Mouse (Mus musculus): ENCODE measurements around the gene Pik3r4.
A peak's percentile ranks its signal among the peaks of the same experiment; 100 is the strongest.
"Not testable (repeated sequence)": the region's sequence is repeated elsewhere in the genome, so short reads cannot be mapped to it uniquely, and the experiment has no call there.

Pik3r4 gene

GRCm38 (mm10) chr9:105642460-105643371 lies at the start of gene Pik3r4:
TSS of gene Pik3r4 (plus strand) at chr9:105642978.
- DNase-seq (ENCODE audit: low spot score): peak; percentile 85

- DNase-seq (ENCODE audit: low spot score): no peak
Observed at GRCm38 (mm10) chr9:105598906-105599305, 43.9 kb upstream of the Pik3r4 start.

GRCm38 (mm10) chr9:105611980-105612771 lies 30.6 kb upstream of the Pik3r4 start:
- no peak for DNase-seq (ENCODE audit: low spot score)

- DNase-seq (ENCODE audit: low spot score): no peak
Observed at GRCm38 (mm10) chr9:105612919-105613318, 29.9 kb upstream of the Pik3r4 start.

GRCm38 (mm10) chr9:105615952-105616351 lies 26.8 kb upstream of the Pik3r4 start:
- DNase-seq (ENCODE audit: low spot score): no peak

GRCm38 (mm10) chr9:105617274-105617673 lies 25.5 kb upstream of the Pik3r4 start:
- not testable (repeated sequence) for DNase-seq (ENCODE audit: low spot score)

- no peak for DNase-seq (ENCODE audit: low spot score)
Observed at GRCm38 (mm10) chr9:105633961-105634360, 8.8 kb upstream of the Pik3r4 start.

GRCm38 (mm10) chr9:105641377-105641776 lies 1.4 kb upstream of the Pik3r4 start:
- not testable (repeated sequence) for DNase-seq (ENCODE audit: low spot score)

GRCm38 (mm10) chr9:105656189-105656588 lies 13.4 kb downstream of the Pik3r4 start:
- no peak for DNase-seq (ENCODE audit: low spot score)

- no peak for DNase-seq (ENCODE audit: low spot score)
Observed at GRCm38 (mm10) chr9:105658216-105658615, 15.4 kb downstream of the Pik3r4 start.

- DNase-seq (ENCODE audit: low spot score): no peak
Observed at GRCm38 (mm10) chr9:105659877-105660276, 17.1 kb downstream of the Pik3r4 start.

GRCm38 (mm10) chr9:105665269-105665668 lies 22.5 kb downstream of the Pik3r4 start:
- DNase-seq (ENCODE audit: low spot score): no peak

- no peak for DNase-seq (ENCODE audit: low spot score)
Observed at GRCm38 (mm10) chr9:105670916-105671315, 28.1 kb downstream of the Pik3r4 start.

GRCm38 (mm10) chr9:105672032-105672431 lies 29.3 kb downstream of the Pik3r4 start:
- DNase-seq (ENCODE audit: low spot score): no peak

GRCm38 (mm10) chr9:105675941-105676340 lies 33.2 kb downstream of the Pik3r4 start:
- no peak for DNase-seq (ENCODE audit: low spot score)

GRCm38 (mm10) chr9:105681386-105681785 lies 38.6 kb downstream of the Pik3r4 start:
- DNase-seq (ENCODE audit: low spot score): no peak

GRCm38 (mm10) chr9:105684549-105685165 lies 41.9 kb downstream of the Pik3r4 start:
- DNase-seq (ENCODE audit: low spot score): no peak

- no peak for DNase-seq (ENCODE audit: low spot score)
Observed at GRCm38 (mm10) chr9:105689485-105689884, 46.7 kb downstream of the Pik3r4 start.

GRCm38 (mm10) chr9:105692472-105692871 lies 49.7 kb downstream of the Pik3r4 start:
- DNase-seq (ENCODE audit: low spot score): no peak

GRCm38 (mm10) chr9:105693056-105693455 lies 50.3 kb downstream of the Pik3r4 start:
- no peak for DNase-seq (ENCODE audit: low spot score)

GRCm38 (mm10) chr9:105693854-105694253 lies 51.1 kb downstream of the Pik3r4 start:
- peak; percentile 68 for DNase-seq (ENCODE audit: low spot score)

- no peak for DNase-seq (ENCODE audit: low spot score)
Observed at GRCm38 (mm10) chr9:105696818-105697564, 54.2 kb downstream of the Pik3r4 start.
